Mouse (Mus musculus) Patski (cell line): Measurements from ENCODE around the gene Cyfip1. TPM values are rescaled to one million over a fixed set of nuclear protein-coding genes. Genes with fewer than 3 reads are reported as not detected.
A peak's percentile ranks its signal among the peaks of the same experiment; 100 is the strongest.

Experiments
- ATAC-seq: fragments of 100-300 bp; one replicate; pipeline ENCODE4 v1.8.0; 2021
- CTCF ChIA-PET: fragments of 350-600 bp; sonication (Branson Sonifier 250); formaldehyde crosslinking; loops from one replicate; lab custom pipeline; 2022; ENCODE audit warnings: inconsistent platforms; lab: Charles Lee
- POLR2A ChIA-PET: fragments of 350-600 bp; sonication (Branson Sonifier 250); formaldehyde crosslinking; loops from one replicate; lab custom pipeline; 2022; ENCODE audit warnings: antibody characterized with exemption, inconsistent platforms; lab: Charles Lee
- DNase-seq: peaks from one replicate; pipeline ENCODE4 v3.0.0-alpha.2; 2011; ENCODE audit warnings: low read depth, low spot score
- H3K27me3 ChIP-seq: fragments of 371-371 bp; one replicate; pipeline ENCODE4 v1.5.1; 2021
- CTCF ChIP-seq: fragments of 100-300 bp; IDR thresholded peaks from one replicate; pipeline ENCODE4 v1.5.1; 2021
- in situ Hi-C: fragments of 300-500 bp; cut with MboI; formaldehyde crosslinking; loops from 3 replicates; pipeline ENCODE4 v1.11.1; 2018; ENCODE audit warnings: low pct_unique_long_range_greater_than_20kb, mixed read lengths
- polyA plus RNA-seq: library from polyadenylated mRNA; unstranded; gene quantifications from one replicate; pipeline ENCODE4 v1.2.3, GENCODE M21; 2021

Gene Cyfip1
- polyA plus RNA-seq, 1 experiment from 2014 or later = 81.0 TPM

DNA sequence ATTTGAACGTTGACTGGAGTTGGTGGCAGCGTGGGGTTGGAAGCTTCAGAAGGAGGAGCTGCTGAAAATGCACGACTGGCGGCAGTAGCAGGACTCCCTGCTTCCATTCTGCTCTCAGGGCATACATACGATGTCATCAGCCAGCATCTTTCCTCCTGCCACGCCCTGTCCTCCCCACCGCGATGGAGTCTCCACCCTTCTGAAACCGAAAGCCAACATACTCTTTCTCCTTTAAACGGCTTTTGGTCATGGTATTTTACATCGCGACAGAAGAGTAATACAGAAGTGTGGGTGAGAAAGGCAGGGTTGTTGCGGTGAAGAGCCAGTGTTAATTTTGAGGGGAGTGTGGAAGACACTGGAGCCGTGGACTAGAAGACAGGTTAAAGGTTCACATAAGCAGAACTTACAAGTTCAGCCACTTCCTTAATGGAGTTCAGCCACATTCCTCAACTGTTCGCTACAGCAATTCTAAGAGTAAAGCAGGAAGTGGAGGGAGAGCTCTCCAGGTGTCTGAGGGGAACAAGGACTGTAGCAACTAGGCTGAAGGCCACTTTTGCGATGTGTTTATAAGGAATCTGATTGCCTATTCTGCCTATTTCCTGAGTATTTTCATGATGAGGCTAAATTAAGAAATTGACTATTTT, 126.8 kb downstream of the Cyfip1 start:
- H3K27me3 ChIP-seq = no peaks in the 10 kb centered on the region
- TF ChIP-seq CTCF = no peak
- DNase-seq = no peak
- CTCF ChIA-PET = interaction anchor here (1.2 to 1.3 kb wide), 2 partner anchors 14 to 51 kb away, joined by 3 read pairs; partner anchors contain the start of gene Nipa1
- no peak for ATAC-seq
- POLR2A ChIA-PET = no interaction called here
- in situ Hi-C loops = no loop called here

DNA sequence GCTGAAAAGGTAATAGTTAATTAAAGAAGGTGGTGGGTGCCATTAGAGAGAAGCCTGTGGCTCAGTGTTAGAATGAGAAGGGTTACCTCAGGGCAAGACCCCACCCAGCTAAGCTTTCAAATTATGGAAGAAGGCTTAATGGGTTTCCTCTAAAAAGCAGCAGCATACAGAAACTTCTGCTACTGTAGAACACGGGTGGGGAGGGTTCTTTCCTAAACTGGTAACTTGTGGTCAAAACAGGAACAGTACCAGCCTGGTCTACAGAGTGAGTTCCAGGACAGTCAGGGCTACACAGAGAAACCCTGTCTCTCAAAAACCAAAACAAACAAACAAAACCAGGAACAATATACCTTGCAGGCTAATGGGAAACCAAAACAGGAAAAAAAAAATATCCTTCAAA, 127.9 kb downstream of the Cyfip1 start:
- POLR2A ChIA-PET = no interaction called here
- H3K27me3 ChIP-seq = no peaks in the 10 kb centered on the region
- DNase-seq = no peak
- no peak for ATAC-seq
- TF ChIP-seq CTCF = no peak
- in situ Hi-C loops = no loop called here
- CTCF ChIA-PET = interaction anchor here (1.2 kb wide), 1 partner anchor 15 kb away, joined by 3 read pairs; no protein-coding TSS in a partner anchor

DNA sequence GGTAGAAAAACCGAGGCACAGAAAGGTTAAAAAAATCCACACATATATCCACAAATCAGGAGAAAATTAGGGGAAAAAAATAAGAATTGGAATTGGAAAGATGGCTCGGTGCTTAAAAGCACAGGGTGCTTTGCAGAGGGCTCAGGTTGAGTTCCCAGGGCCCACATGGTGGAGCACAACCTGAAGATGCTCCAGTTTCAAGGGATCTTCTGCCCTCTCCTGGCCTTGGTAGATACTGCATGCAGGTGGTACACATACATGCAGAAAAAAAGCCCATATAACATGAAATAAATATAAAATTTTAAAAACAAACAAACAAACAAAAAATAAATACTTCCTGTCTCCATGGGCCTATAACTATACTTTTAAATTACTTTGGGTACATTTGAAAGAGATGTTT, 132.9 kb downstream of the Cyfip1 start:
- CTCF ChIA-PET = no interaction called here

DNA sequence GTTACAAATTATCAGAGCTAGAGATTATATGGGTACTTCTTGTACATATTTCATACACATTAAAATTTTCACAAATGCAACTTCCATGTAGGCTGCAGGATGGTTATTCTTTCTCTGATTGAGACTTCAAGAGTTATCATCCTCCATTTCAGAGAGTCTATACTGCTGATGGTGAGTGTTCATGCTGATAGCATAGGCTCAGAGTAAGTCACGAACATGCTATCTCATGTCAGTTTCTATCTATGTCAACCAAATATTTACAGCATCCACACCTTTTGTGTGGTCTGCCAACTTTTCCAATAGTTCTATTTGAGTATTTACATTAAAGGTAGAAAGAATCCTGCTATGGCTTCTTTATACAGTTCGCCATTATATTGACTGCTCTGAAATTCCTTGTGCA, 140.0 kb downstream of the Cyfip1 start:
- no peak for ATAC-seq
- no peak for TF ChIP-seq CTCF
- ChIA-PET CTCF (no interaction called here), POLR2A (no interaction called here)
- DNase-seq = no peak
- H3K27me3 ChIP-seq = no peaks in the 10 kb centered on the region
- in situ Hi-C loops = loop anchor here (10.0 kb wide), 1 partner anchor 63 kb away; no protein-coding TSS in a partner anchor

More for the DNA sequence above, 132.9 kb downstream of the Cyfip1 start:
- DNase-seq = no peak
- in situ Hi-C loops = no loop called here
- no peaks in the 10 kb centered on the region for H3K27me3 ChIP-seq
- POLR2A ChIA-PET = no interaction called here
- peak; percentile 25 for TF ChIP-seq CTCF
- ATAC-seq = no peak

Other genes starting within 250 kb of the Cyfip1 start
- gene Siglech, start 73.6 kb upstream of the Cyfip1 start, polyA plus RNA-seq = not detected
- gene Tubgcp5, start 47.6 kb upstream of the Cyfip1 start, polyA plus RNA-seq = 21.6 TPM
- 57.4 TPM for gene Nipa2, start 120.7 kb downstream of the Cyfip1 start, polyA plus RNA-seq
- gene Nipa1, start 178.2 kb downstream of the Cyfip1 start, polyA plus RNA-seq = 14.9 TPM
- gene Herc2, start 208.5 kb downstream of the Cyfip1 start, polyA plus RNA-seq = 35.7 TPM